Mouse (Mus musculus) gastrocnemius, adult 2 months (tissue): ENCODE data around the gene Eif3k. TPM values are rescaled to one million over a fixed set of nuclear protein-coding genes. Genes with fewer than 3 reads are reported as not detected.

Experiments used
- DNase-seq: peaks from one replicate; pipeline ENCODE4 v3.0.0; 2022
- H3K27ac ChIP-seq: fragments of 200-600 bp; 2 replicates; pipeline ENCODE4 v1.8.1; 2022; ENCODE audit warnings: mild to moderate bottlenecking
- H3K4me3 ChIP-seq: fragments of 200-600 bp; 2 replicates; pipeline ENCODE4 v1.8.1; 2022; ENCODE audit warnings: mild to moderate bottlenecking, moderate library complexity
- CTCF ChIP-seq: fragments of 200-600 bp; IDR thresholded peaks from 2 replicates; pipeline ENCODE4 v1.8.1; 2022; ENCODE audit warnings: antibody characterized with exemption, mild to moderate bottlenecking, moderate library complexity
- intact Hi-C: fragments of 180-260 bp; cut with DNase I; formaldehyde crosslinking; loops from one replicate; pipeline ENCODE4 v1.15.1; 2025
- total RNA-seq, 2 experiments: library from RNA; stranded (reverse); gene quantifications; 2 replicates each; pipeline ENCODE4 v1.2.3; 2021

Eif3k gene
- total RNA-seq, 2 experiments from 2014 or later = 122 to 141 TPM

- Histone ChIP-seq H3K27ac (peak overlapping the region; percentile 92), H3K4me3 (no peak overlapping the region)
- no peak for TF ChIP-seq CTCF
- no peak for DNase-seq
- intact Hi-C loops = no loop called here
Observed at GRCm38 (mm10) chr7:28953476-28954376, 27.9 kb downstream of the Eif3k start.

- intact Hi-C loops = no loop called here
- H3K27ac ChIP-seq = peak overlapping the region; percentile 92
- no peak overlapping the region for H3K4me3 ChIP-seq
- no peak for TF ChIP-seq CTCF
- no peak for DNase-seq
Observed at GRCm38 (mm10) chr7:28952786-28953185, 28.9 kb downstream of the Eif3k start.

GRCm38 (mm10) chr7:28951764-28952163 lies 29.9 kb downstream of the Eif3k start:
- peak; percentile 17 for DNase-seq
- peak overlapping the region; percentile 92 for H3K27ac ChIP-seq
- intact Hi-C loops = no loop called here
- no peak for TF ChIP-seq CTCF
- no peak overlapping the region for H3K4me3 ChIP-seq

GRCm38 (mm10) chr7:28950346-28951037 lies 31.2 kb downstream of the Eif3k start:
- intact Hi-C loops = no loop called here
- TF ChIP-seq CTCF = no peak
- Histone ChIP-seq H3K4me3 (no peak overlapping the region), H3K27ac (peak overlapping the region; percentile 92)
- no peak for DNase-seq

- TF ChIP-seq CTCF = no peak
- Histone ChIP-seq H3K27ac (peak overlapping the region; percentile 92), H3K4me3 (no peak overlapping the region)
- intact Hi-C loops = no loop called here
- no peak for DNase-seq
Observed at GRCm38 (mm10) chr7:28949298-28949697, 32.4 kb downstream of the Eif3k start.

GRCm38 (mm10) chr7:28948746-28949145 lies 32.9 kb downstream of the Eif3k start:
- no peak for TF ChIP-seq CTCF
- Histone ChIP-seq H3K27ac (peak overlapping the region; percentile 92), H3K4me3 (no peak overlapping the region)
- peak; percentile 23 for DNase-seq
- intact Hi-C loops = no loop called here

GRCm38 (mm10) chr7:28946271-28946610 lies 35.4 kb downstream of the Eif3k start:
- H3K27ac ChIP-seq = peak overlapping the region; percentile 92
- no peak for DNase-seq
- no peak for TF ChIP-seq CTCF
- H3K4me3 ChIP-seq = no peak overlapping the region; the same call in 1 of the 2 replicates
- intact Hi-C loops = no loop called here

GRCm38 (mm10) chr7:28945416-28946270 lies 36.0 kb downstream of the Eif3k start:
- Histone ChIP-seq H3K27ac (peak overlapping the region; percentile 92), H3K4me3 (peak overlapping the region; percentile 36)
- TF ChIP-seq CTCF = no peak
- intact Hi-C loops = no loop called here
- DNase-seq = peak; percentile 16

GRCm38 (mm10) chr7:28944756-28945415 lies 36.8 kb downstream of the Eif3k start:
- TF ChIP-seq CTCF = no peak
- DNase-seq = no peak
- peak overlapping the region; percentile 36 for H3K4me3 ChIP-seq
- peak overlapping the region; percentile 92 for H3K27ac ChIP-seq
- intact Hi-C loops = no loop called here

GRCm38 (mm10) chr7:28943451-28944180 lies 38.0 kb downstream of the Eif3k start:
- TF ChIP-seq CTCF = no peak
- DNase-seq = no peak
- Histone ChIP-seq H3K4me3 (peak overlapping the region; percentile 5; the same call in 1 of the 2 replicates), H3K27ac (peak overlapping the region; percentile 92)
- intact Hi-C loops = no loop called here

GRCm38 (mm10) chr7:28941542-28941941 lies 40.1 kb downstream of the Eif3k start:
- Histone ChIP-seq H3K27ac (peak overlapping the region; percentile 92), H3K4me3 (no peak overlapping the region)
- no peak for TF ChIP-seq CTCF
- intact Hi-C loops = no loop called here
- DNase-seq = no peak

- no peak for DNase-seq
- TF ChIP-seq CTCF = no peak
- Histone ChIP-seq H3K27ac (peak overlapping the region; percentile 92), H3K4me3 (no peak overlapping the region)
- intact Hi-C loops = no loop called here
Observed at GRCm38 (mm10) chr7:28941129-28941528, 40.5 kb downstream of the Eif3k start.
